Mouse (Mus musculus) lung, adult 2 months (tissue): Measurements from ENCODE around the gene 2610028H24Rik. TPM values are rescaled to one million over a fixed set of nuclear protein-coding genes. Genes with fewer than 3 reads are reported as not detected.

Source experiments
- DNase-seq: peaks from one replicate; pipeline ENCODE4 v3.0.0; 2022
- H3K4me1 ChIP-seq: fragments of 200-500 bp; 2 replicates; pipeline ENCODE4 v1.6.1; 2011; ENCODE audit warnings: low read length; ENCODE audit not compliant: control insufficient read depth, insufficient read depth
- H3K4me3 ChIP-seq: fragments of 200-500 bp; replicated peaks from 2 replicates; pipeline ENCODE3; 2011; ENCODE audit warnings: low read depth, mild to moderate bottlenecking, control low read depth, low read length; ENCODE audit errors: extremely low read depth
- CTCF ChIP-seq: fragments of 200-500 bp; IDR thresholded peaks from 2 replicates; pipeline ENCODE4 v1.5.1; 2011; ENCODE audit warnings: mild to moderate bottlenecking, low read length, control low read depth; ENCODE audit not compliant: insufficient read depth
- POLR2A ChIP-seq: fragments of 200-500 bp; IDR thresholded peaks from 2 replicates; pipeline ENCODE4 v1.6.1; 2011; ENCODE audit warnings: low read depth, mild to moderate bottlenecking, control low read depth, low read length, borderline replicate concordance; ENCODE audit errors: extremely low read depth
- WGBS: fragments of 180-500 bp; shearing (Covaris S2); methylation state at CpG from one replicate; pipeline ENCODE4 v1.1.7; 2018; 5-methylcytosine and 5-hydroxymethylcytosine counted together
- polyA plus RNA-seq: library from polyadenylated mRNA; depleted of rRNA; stranded (reverse); fragments of >200 nt; gene quantifications from 2 replicates; pipeline ENCODE4 v1.2.3, GENCODE M21; 2012; rRNA removed

Gene 2610028H24Rik
- 36.0 and 44.3 TPM in 2 replicates for polyA plus RNA-seq

- DNase-seq, result peak; percentile 59
- TF ChIP-seq POLR2A (peak; percentile 59; the same call in 1 of the 2 replicates), CTCF (no peak)
- 61% methylated on average over 5 of the region's 5 CpGs for WGBS
- Histone ChIP-seq H3K4me1 (peaks cover 17% of the 10 kb centered on the region), H3K4me3 (peak within 1 kb of the TSS; percentile 25)
Measured at GRCm38 (mm10) chr10:76448851-76449250, at the start of gene 2610028H24Rik. Gene 2610028H24Rik, plus strand, starts transcription at chr10:76449081.

- 92% methylated on average over 10 of the region's 10 CpGs for WGBS
- no peak for DNase-seq
- TF ChIP-seq POLR2A (no peak), CTCF (no peak)
- Histone ChIP-seq H3K4me1 (no peaks in the 10 kb centered on the region), H3K4me3 (no peak overlapping the region)
Measured at GRCm38 (mm10) chr10:76408520-76408919, 40.4 kb upstream of the 2610028H24Rik start.

- H3K4me3 ChIP-seq, result no peak overlapping the region
- no peaks in the 10 kb centered on the region for H3K4me1 ChIP-seq
- no peak for DNase-seq
- WGBS, result 91% methylated on average over 12 of the region's 12 CpGs
- TF ChIP-seq POLR2A, result no peak
- no peak for TF ChIP-seq CTCF
Measured at GRCm38 (mm10) chr10:76416811-76417210, 32.1 kb upstream of the 2610028H24Rik start.

- no peak for DNase-seq
- Histone ChIP-seq H3K4me3 (no peak overlapping the region), H3K4me1 (no peaks in the 10 kb centered on the region)
- TF ChIP-seq POLR2A, result no peak
- TF ChIP-seq CTCF, result no peak
- 90% methylated on average over 7 of the region's 7 CpGs for WGBS
Measured at GRCm38 (mm10) chr10:76425674-76426073, 23.2 kb upstream of the 2610028H24Rik start.

- H3K4me3 ChIP-seq, result no peak overlapping the region
- TF ChIP-seq CTCF (no peak), POLR2A (no peak)
- H3K4me1 ChIP-seq, result no peaks in the 10 kb centered on the region
- WGBS, result 80% methylated on average over 11 of the region's 11 CpGs
- DNase-seq, result no peak
Measured at GRCm38 (mm10) chr10:76433925-76434324, 15.0 kb upstream of the 2610028H24Rik start.

- TF ChIP-seq CTCF (no peak), POLR2A (no peak)
- H3K4me1 ChIP-seq, result peaks cover 5% of the 10 kb centered on the region; the same call in 1 of the 2 replicates
- no peak overlapping the region for H3K4me3 ChIP-seq
- DNase-seq, result peak; percentile 34
- WGBS, result 67% methylated on average over 9 of the region's 9 CpGs
Measured at GRCm38 (mm10) chr10:76439107-76439890, 9.6 kb upstream of the 2610028H24Rik start.

GRCm38 (mm10) chr10:76440281-76440680 is 8.6 kb upstream of the 2610028H24Rik start, which contains the start of gene AC141477.1:
Gene AC141477.1, minus strand, starts transcription at chr10:76440444.
- DNase-seq, result no peak
- WGBS, result 93% methylated on average over 17 of the region's 17 CpGs
- no peak for TF ChIP-seq POLR2A
- TF ChIP-seq CTCF, result no peak
- peaks cover 5% of the 10 kb centered on the region; the same call in 1 of the 2 replicates for H3K4me1 ChIP-seq
- H3K4me3 ChIP-seq, result no peak within 1 kb of the TSS

GRCm38 (mm10) chr10:76442178-76443088 is 6.4 kb upstream of the 2610028H24Rik start, which contains the start of gene Pcnt:
Gene Pcnt, minus strand, starts transcription at chr10:76442786.
- WGBS, result under 1% methylated on average over 78 of the region's 78 CpGs
- Histone ChIP-seq H3K4me3 (peak within 1 kb of the TSS; percentile 87), H3K4me1 (peaks cover 18% of the 10 kb centered on the region)
- TF ChIP-seq POLR2A (peak; percentile 71; the same call in 1 of the 2 replicates), CTCF (peak; percentile 71)
- peak; percentile 97 for DNase-seq

- WGBS, result 31% methylated on average over 4 of the region's 4 CpGs
- TF ChIP-seq CTCF, result no peak
- no peak for TF ChIP-seq POLR2A
- peak; percentile 38 for DNase-seq
Measured at GRCm38 (mm10) chr10:76445996-76446681, 2.7 kb upstream of the 2610028H24Rik start.

More at GRCm38 (mm10) chr10:76445996-76446681, 2.7 kb upstream of the 2610028H24Rik start:
- Histone ChIP-seq H3K4me1 (peaks cover 21% of the 10 kb centered on the region), H3K4me3 (no peak overlapping the region)
